Mouse (Mus musculus) hindbrain, embryonic 13.5 days (tissue): ENCODE measurements around the gene Oxct1. TPM values are rescaled to one million over a fixed set of nuclear protein-coding genes. Genes with fewer than 3 reads are reported as not detected.

Source experiments
- ATAC-seq: fragments of 200-750 bp; cut with Nextera tagmentation; 2 replicates; pipeline ENCODE4 v1.8.0; 2017; ENCODE audit warnings: moderate TSS enrichment; ENCODE audit not compliant: low FRiP score
- H3K27ac ChIP-seq: fragments of 300-500 bp; sonication (generic); 2 replicates; pipeline ENCODE4 v1.5.1; 2015; ENCODE audit warnings: inconsistent platforms, mild to moderate bottlenecking, moderate library complexity
- H3K27me3 ChIP-seq: fragments of 300-500 bp; sonication (generic); 2 replicates; pipeline ENCODE4 v1.6.1; 2015; ENCODE audit warnings: mild to moderate bottlenecking, inconsistent platforms
- H3K36me3 ChIP-seq: fragments of 300-500 bp; sonication (generic); 2 replicates; pipeline ENCODE4 v1.6.1; 2015; ENCODE audit warnings: mild to moderate bottlenecking, inconsistent platforms
- H3K4me1 ChIP-seq: fragments of 300-500 bp; sonication (generic); replicated peaks from 2 replicates; pipeline ENCODE4 v1.6.1; 2015; ENCODE audit warnings: inconsistent platforms
- H3K4me2 ChIP-seq: fragments of 300-500 bp; sonication (generic); 2 replicates; pipeline ENCODE4 v1.6.1; 2015; ENCODE audit warnings: inconsistent platforms, mild to moderate bottlenecking, moderate library complexity
- H3K4me3 ChIP-seq: fragments of 300-500 bp; sonication (generic); 2 replicates; pipeline ENCODE4 v1.5.1; 2015; ENCODE audit warnings: mild to moderate bottlenecking, inconsistent platforms
- H3K9ac ChIP-seq: fragments of 300-500 bp; sonication (generic); 2 replicates; pipeline ENCODE4 v1.6.1; 2015; ENCODE audit warnings: mild to moderate bottlenecking, inconsistent platforms
- H3K9me3 ChIP-seq: fragments of 300-500 bp; sonication (generic); 2 replicates; pipeline ENCODE4 v1.6.1; 2016; ENCODE audit warnings: inconsistent platforms
- WGBS: fragments of 180-500 bp; shearing (Covaris S2); methylation state at CpG from one replicate; pipeline ENCODE4 v1.1.7; 2015; 5-methylcytosine and 5-hydroxymethylcytosine counted together
- polyA plus RNA-seq: library from polyadenylated mRNA; unstranded; fragments of >200 nt; fragmentation: Nextera tagmentation; extraction: Ambion mirVana; gene quantifications from 2 replicates; pipeline ENCODE4 v1.2.1, GENCODE M21; 2015

Oxct1 gene
- polyA plus RNA-seq, 1 experiment from 2014 or later, result 258 TPM

DNA sequence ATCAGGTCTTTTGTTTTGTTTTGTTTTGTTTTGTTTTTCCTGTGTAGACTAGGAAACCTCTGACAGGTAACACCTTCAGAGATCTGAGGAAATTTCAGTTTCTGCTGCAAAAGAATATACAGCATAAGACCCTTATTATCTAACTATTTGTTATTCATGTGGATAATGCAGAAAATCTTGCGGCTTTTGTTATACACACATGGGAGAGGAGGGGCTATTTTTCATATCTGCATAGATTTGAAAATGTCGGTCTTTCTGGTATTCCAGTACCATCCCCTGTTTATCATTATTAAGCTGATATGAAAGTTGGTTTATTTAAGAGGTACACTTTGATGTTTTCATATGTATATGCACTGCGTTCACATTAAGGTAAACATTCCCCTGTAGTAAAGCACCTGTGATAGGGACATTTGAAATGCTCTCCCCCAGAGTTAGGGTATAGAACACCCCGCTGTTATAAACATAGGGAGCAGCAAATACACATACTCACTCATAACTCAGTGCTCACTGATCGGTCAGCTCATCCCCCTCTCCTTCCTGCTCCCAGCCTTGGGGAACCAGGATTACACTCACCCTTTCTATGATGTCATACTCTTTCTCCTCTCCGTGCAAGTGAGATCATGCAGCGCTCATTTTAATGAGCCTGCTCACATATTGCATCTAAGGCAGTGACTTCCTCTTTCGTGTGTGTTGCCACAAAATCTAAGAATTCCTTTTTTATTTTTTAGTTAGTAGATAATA, 122.6 kb downstream of the Oxct1 start:
- no peaks in the 10 kb centered on the region for H3K4me1 ChIP-seq
- no peaks in the 10 kb centered on the region for H3K27me3 ChIP-seq
- H3K27ac ChIP-seq, result no peak overlapping the region
- H3K4me3 ChIP-seq, result no peak overlapping the region
- no peak overlapping the region for H3K9ac ChIP-seq
- no peaks in the 10 kb centered on the region for H3K9me3 ChIP-seq
- H3K4me2 ChIP-seq, result no peak overlapping the region
- no peak for ATAC-seq
- WGBS, result 88% methylated on average over 8 of the region's 8 CpGs
- H3K36me3 ChIP-seq, result peaks cover 36% of the 10 kb centered on the region

DNA sequence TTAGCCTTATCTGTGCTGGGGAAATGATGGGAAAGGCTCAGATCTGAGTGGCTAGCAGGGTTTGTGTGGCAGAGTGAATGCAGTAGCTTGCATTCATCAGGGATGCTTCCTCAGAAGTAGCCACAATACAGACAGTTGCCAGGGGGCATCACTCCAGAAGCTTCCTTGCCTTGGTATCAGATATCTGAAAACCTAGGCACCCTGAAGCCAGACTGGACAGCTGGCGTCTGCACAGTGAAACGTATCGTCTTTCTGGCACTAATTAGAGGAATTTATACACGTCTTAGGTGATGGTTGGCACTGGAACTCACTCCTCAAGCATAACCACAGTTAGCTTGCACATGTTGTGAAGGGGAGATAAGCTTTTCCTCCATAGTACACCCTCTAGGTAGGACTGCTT, 128.5 kb downstream of the Oxct1 start:
- Histone ChIP-seq H3K36me3 (peaks cover 31% of the 10 kb centered on the region), H3K9me3 (no peaks in the 10 kb centered on the region), H3K4me1 (no peaks in the 10 kb centered on the region), H3K9ac (no peak overlapping the region), H3K27me3 (no peaks in the 10 kb centered on the region), H3K4me2 (no peak overlapping the region), H3K27ac (no peak overlapping the region), H3K4me3 (no peak overlapping the region)
- ATAC-seq, result no peak
- WGBS, result 82% methylated on average over 4 of the region's 4 CpGs

DNA sequence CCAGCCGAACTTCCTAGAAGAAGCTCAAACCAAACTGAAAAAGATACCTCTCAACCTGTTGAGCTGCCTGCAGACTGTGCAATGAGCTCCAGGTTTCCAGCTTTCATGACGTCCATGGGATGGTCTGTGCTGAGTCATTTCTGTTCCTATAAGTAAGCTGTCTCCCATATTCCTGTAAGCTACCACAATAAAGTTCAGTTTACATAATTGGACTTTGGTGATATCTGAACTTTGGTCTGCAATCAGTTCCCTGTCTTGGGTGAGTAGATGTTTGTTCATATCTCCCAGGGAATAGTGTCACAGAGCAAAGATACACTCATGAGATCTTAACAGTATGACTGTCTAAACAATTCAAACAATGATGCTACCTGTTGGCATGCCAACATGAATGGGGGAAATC, 141.8 kb downstream of the Oxct1 start:
- Histone ChIP-seq H3K9ac (no peak overlapping the region), H3K27ac (no peak overlapping the region), H3K4me1 (no peaks in the 10 kb centered on the region), H3K9me3 (no peaks in the 10 kb centered on the region), H3K4me2 (no peak overlapping the region), H3K4me3 (no peak overlapping the region), H3K36me3 (no peaks in the 10 kb centered on the region), H3K27me3 (no peaks in the 10 kb centered on the region)
- no peak for ATAC-seq
- 77% methylated on average over 2 of the region's 2 CpGs for WGBS

DNA sequence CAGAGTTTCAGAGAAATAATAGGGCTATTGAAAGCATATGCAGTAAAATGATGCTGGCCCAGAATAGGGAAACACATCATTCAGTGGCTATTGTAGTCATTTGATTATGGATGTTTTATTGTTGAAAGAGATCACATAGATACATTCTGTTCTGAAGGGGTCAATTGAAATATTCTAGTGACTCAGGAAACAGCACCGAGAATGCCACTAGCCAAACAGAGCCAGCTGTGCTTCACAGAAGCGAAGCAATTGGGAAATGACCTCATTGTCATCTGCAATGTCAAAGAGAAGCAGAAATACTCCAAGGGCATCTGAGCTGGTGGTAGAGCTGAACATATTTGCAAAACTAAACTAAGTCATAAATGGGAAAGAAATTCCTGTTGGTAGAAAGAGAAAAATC, 145.4 kb downstream of the Oxct1 start:
- H3K4me2 ChIP-seq, result no peak overlapping the region
- H3K27me3 ChIP-seq, result no peaks in the 10 kb centered on the region
- no peaks in the 10 kb centered on the region for H3K36me3 ChIP-seq
- no peaks in the 10 kb centered on the region for H3K4me1 ChIP-seq
- 65% methylated on average over 2 of the region's 2 CpGs for WGBS
- H3K9me3 ChIP-seq, result no peaks in the 10 kb centered on the region
- H3K4me3 ChIP-seq, result no peak overlapping the region
- no peak overlapping the region for H3K27ac ChIP-seq
- no peak for ATAC-seq
- no peak overlapping the region for H3K9ac ChIP-seq

DNA sequence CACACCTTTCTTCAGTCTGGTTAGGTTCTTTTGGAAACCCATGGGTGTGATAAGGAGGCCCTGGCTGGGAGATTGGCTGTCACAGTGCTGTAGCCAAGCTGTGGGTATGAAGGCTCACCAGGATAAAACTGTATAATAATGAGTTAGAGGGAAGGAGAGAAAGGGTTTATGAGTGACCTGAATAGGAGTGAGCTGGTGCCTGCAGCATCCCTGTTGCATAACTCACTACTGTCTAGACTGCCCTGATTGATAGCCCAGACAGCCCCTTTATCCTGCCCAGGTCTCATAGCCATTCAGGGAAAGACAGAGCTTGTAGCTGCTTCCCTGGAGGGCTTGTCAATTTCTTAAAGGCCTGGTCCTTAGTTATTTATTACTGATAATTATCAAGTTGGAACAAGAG, 171.7 kb downstream of the Oxct1 start:
- ATAC-seq, result no peak
- H3K9ac ChIP-seq, result no peak overlapping the region
- H3K4me3 ChIP-seq, result no peak overlapping the region
- no peak overlapping the region for H3K4me2 ChIP-seq
- no peaks in the 10 kb centered on the region; the same call in 1 of the 2 replicates for H3K9me3 ChIP-seq
- no peaks in the 10 kb centered on the region for H3K36me3 ChIP-seq
- no peaks in the 10 kb centered on the region for H3K4me1 ChIP-seq
- no peak overlapping the region for H3K27ac ChIP-seq
- no peaks in the 10 kb centered on the region for H3K27me3 ChIP-seq

Other genes starting within 250 kb of the Oxct1 start
- 8.2 and 8.3 TPM in 2 replicates for gene Fbxo4, start 46.8 kb upstream of the Oxct1 start, polyA plus RNA-seq
- gene AW549877, start 30.6 kb upstream of the Oxct1 start, polyA plus RNA-seq, result 40.0 and 41.5 TPM in 2 replicates